Mouse (Mus musculus) cerebellum, postnatal 4 days (tissue): Measurements from ENCODE around the gene Cenpb.

Experiments
- DNase-seq, 2 experiments: peaks; one replicate each; pipeline ENCODE4 v3.0.0; 2022; ENCODE audit warnings: low spot score in 2 of 2, mixed read lengths in 1 of 2

Gene Cenpb

GRCm38 (mm10) chr2:131167984-131168383 is 11.9 kb downstream of the Cenpb start:
- DNase-seq, result no peak

GRCm38 (mm10) chr2:131166172-131166571 is 13.7 kb downstream of the Cenpb start:
- no peak for DNase-seq

- no peak for DNase-seq
These were observed 15.9 kb downstream of the Cenpb start for GRCm38 (mm10) chr2:131163924-131164323.

- DNase-seq, result no peak
These were observed 19.2 kb downstream of the Cenpb start for GRCm38 (mm10) chr2:131160671-131161111.

GRCm38 (mm10) chr2:131159938-131160581 is 19.8 kb downstream of the Cenpb start, which contains the start of gene 1700037H04Rik:
Gene 1700037H04Rik, minus strand, starts transcription at chr2:131160081.
- DNase-seq, result peak; percentile 88 to 94

GRCm38 (mm10) chr2:131159491-131159910 is 20.4 kb downstream of the Cenpb start:
- no peak for DNase-seq

- DNase-seq, result no peak
These were observed 22.9 kb downstream of the Cenpb start for GRCm38 (mm10) chr2:131156987-131157386.

GRCm38 (mm10) chr2:131154036-131154435 is 25.8 kb downstream of the Cenpb start:
- DNase-seq, result no peak

- DNase-seq, result no peak
These were observed 27.6 kb downstream of the Cenpb start for GRCm38 (mm10) chr2:131152166-131152730.

GRCm38 (mm10) chr2:131149254-131149578 is 30.7 kb downstream of the Cenpb start:
- no peak for DNase-seq

GRCm38 (mm10) chr2:131148353-131149253 is 31.3 kb downstream of the Cenpb start:
- DNase-seq, result no peak

- no peak for DNase-seq
These were observed 32.9 kb downstream of the Cenpb start for GRCm38 (mm10) chr2:131147043-131147365.

- no peak for DNase-seq
These were observed 33.4 kb downstream of the Cenpb start for GRCm38 (mm10) chr2:131146193-131147042.

GRCm38 (mm10) chr2:131145536-131145935 is 34.3 kb downstream of the Cenpb start:
- DNase-seq, result no peak

- no peak for DNase-seq
These were observed 34.7 kb downstream of the Cenpb start for GRCm38 (mm10) chr2:131145121-131145520.

- DNase-seq, result no peak
These were observed 36.7 kb downstream of the Cenpb start for GRCm38 (mm10) chr2:131143007-131143780.

GRCm38 (mm10) chr2:131142592-131142991 is 37.3 kb downstream of the Cenpb start:
- DNase-seq, result peak in 1 of 2 experiments; percentile 62

- DNase-seq, result no peak
These were observed 38.4 kb downstream of the Cenpb start for GRCm38 (mm10) chr2:131141336-131141986.

- no peak for DNase-seq
These were observed 39.3 kb downstream of the Cenpb start for GRCm38 (mm10) chr2:131140533-131140905.

GRCm38 (mm10) chr2:131139886-131140532 is 39.9 kb downstream of the Cenpb start:
- no peak for DNase-seq
